Mouse (Mus musculus): ENCODE measurements around the gene Olfr463.

DNA sequence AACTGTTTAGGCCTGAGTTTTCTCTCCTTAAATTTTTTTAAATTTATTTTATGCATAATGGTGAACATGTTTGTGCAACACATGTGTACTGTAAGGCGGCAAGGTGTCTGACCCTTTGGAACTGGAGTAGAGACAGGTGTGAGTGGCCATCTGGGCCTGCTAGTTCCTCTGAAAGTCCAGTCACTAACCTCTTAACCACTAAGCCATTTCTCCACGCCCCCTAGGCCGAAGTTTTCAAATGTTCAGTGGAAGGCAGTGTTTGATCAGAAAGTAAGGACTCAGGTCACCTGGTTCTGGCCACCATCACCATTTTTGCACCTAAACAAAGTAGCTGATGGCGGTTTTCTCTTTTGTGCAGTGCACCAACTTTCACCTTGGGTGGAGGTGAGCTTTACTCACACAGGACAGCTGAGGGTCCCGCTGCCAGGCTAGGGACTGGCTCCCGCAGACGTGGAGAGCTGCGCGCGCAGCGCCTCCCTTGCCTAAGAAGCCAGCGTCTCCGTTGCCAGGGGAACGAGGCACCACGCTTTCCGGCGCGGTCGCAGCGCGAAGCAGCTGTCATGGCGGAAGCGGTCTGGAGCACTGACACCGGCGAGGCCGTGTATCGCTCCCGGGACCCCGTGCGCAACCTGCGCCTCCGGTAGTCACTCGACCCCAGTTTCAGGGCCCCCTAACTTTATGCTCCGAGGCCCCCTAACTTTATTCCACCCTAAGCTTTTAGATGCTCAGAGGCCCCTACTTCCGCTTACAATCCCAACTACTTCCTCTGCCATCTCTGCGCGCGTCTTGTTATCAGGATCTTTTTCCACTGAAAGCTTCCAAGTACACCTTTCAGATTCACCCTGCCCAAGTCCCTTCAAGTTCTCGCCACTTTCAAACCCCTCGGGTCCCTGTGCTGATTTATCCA, 44.2 kb downstream of the Olfr463 start, which contains the start of gene Mks1:
- TF ChIP-seq MYB (IDR thresholded peaks at IDR 0.05; ENCODE audit: low read depth, low read length): no peak
- no peak for TF ChIP-seq CTCF (IDR thresholded peaks at IDR 0.05 in 2 of 3, conservative IDR thresholded peaks at IDR 0.05 in 1 of 3; ENCODE audit: control insufficient read depth in 1 of 3, insufficient read depth in 1 of 3, low read depth in 2 of 3, low read length in 3 of 3, poor library complexity in 1 of 3, severe bottlenecking in 1 of 3)
- no peak for TF ChIP-seq EP300 (IDR thresholded peaks at IDR 0.05; ENCODE audit: low read depth in 1 of 2, low read length in 2 of 2)
- TF ChIP-seq POLR2A (IDR thresholded peaks at IDR 0.05; ENCODE audit: control insufficient read depth in 1 of 2, insufficient read depth in 1 of 2, low read depth in 1 of 2, low read length in 2 of 2, poor library complexity in 1 of 2): peak; percentile 63 to 83
- TF ChIP-seq USF2 (IDR thresholded peaks at IDR 0.05; ENCODE audit: borderline replicate concordance in 1 of 2, insufficient read depth in 1 of 2, low read depth in 1 of 2, low read length in 2 of 2): no peak
- peak; percentile 88 for TF ChIP-seq ELF1 (IDR thresholded peaks at IDR 0.05; ENCODE audit: low read depth, low read length)
- TF ChIP-seq UBTF (IDR thresholded peaks at IDR 0.05; ENCODE audit: borderline replicate concordance, insufficient read depth, low read depth, low read length): no peak
- no peak for TF ChIP-seq TCF12 (IDR thresholded peaks at IDR 0.05; ENCODE audit: low read depth, low read length)
